Mouse (Mus musculus): ENCODE measurements around the gene Tcf12. TPM values are rescaled to one million over a fixed set of nuclear protein-coding genes. Genes with fewer than 3 reads are reported as not detected.

Gene Tcf12
- polyA plus RNA-seq, 1 experiment = 52.1 TPM

DNA sequence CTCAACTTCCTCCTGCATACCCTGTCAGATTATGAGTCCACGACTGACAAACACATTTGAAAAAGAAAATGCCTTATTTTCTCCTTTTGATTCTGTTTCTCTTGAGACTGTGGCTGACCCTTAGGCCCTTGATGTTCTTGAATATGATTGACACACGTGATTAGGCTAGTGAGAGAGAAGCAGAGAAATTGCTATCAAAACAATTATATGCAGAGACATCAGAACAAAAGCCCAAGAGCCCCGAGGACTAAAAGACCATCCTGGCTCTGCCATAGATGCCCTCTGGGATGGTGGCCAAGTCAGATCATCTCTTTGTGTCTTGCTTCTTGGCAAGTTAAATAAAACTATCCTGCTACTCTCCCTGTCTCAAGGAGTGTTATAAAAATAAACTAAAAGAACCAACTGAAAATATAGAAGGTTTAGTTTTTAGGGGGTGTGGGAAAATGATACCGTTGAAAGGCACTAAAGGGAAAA is 22.1 kb upstream of the Tcf12 start:
- 30% methylated on average over 4 of the region's 4 CpGs for WGBS
- H3K4me3 ChIP-seq (ENCODE audit: extremely low read depth, insufficient read depth, insufficient read length) = peak overlapping the region; percentile 77
- DNase-seq (ENCODE audit: low read depth in 1 of 2, low spot score in 2 of 2) = no peak
- no peak for TF ChIP-seq CTCF (IDR thresholded peaks at IDR 0.05; ENCODE audit: extremely low read depth, insufficient read depth, insufficient read length, insufficient replicate concordance)
- TF ChIP-seq POLR2A (IDR thresholded peaks at IDR 0.05; ENCODE audit: low read depth, low read length) = no peak
- H3K27me3 ChIP-seq (ENCODE audit: control insufficient read depth, insufficient read depth, low read length) = no peaks in the 10 kb centered on the region
- H3K27ac ChIP-seq (ENCODE audit: insufficient read depth, low read length) = peak overlapping the region; percentile 97
- H3K4me1 ChIP-seq (ENCODE audit: control insufficient read depth, insufficient read depth, insufficient read length) = peaks cover 2% of the 10 kb centered on the region
- no peaks in the 10 kb centered on the region for H3K36me3 ChIP-seq (ENCODE audit: control insufficient read depth, insufficient read depth, low read length)

DNA sequence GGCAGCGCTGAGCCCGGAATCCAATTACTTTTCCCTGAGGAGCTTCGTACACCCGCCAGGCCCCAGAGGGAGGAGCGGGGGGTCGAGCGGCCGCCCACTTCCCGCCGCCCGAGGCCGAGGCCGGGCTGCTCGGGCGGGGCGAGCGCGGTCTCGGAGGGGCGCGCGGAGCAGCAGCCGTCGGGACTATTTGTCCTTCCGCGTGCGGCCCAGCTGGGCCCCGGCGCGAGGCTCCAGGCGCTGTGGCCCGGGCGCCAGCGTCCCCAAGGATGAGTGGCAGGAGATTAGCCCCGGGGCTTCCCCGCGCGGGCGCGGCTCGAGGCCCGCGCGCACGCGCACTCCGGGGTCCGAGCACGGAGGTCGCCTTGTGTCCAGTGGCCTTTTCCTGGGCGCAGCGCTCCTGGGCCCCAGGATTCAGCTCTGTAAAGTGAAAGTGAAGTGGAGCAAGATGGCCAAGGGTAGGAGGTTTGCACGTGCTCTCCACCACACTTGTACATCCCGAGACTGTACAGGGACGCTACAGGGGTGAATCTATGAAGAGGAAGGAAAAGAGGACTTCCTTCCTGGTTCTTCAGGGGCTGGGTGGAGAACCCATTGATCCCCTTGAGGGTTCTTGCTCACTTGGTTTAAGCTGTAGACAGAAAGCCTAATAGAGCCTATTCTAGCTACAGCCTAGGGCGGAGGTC is 21.6 kb upstream of the Tcf12 start:
- H3K27ac ChIP-seq (ENCODE audit: insufficient read depth, low read length) = peak overlapping the region; percentile 97
- peak; percentile 68 to 73 for DNase-seq (ENCODE audit: low read depth in 1 of 2, low spot score in 2 of 2)
- peaks cover 3% of the 10 kb centered on the region for H3K4me1 ChIP-seq (ENCODE audit: control insufficient read depth, insufficient read depth, insufficient read length)
- peak overlapping the region; percentile 77 for H3K4me3 ChIP-seq (ENCODE audit: extremely low read depth, insufficient read depth, insufficient read length)
- no peaks in the 10 kb centered on the region for H3K27me3 ChIP-seq (ENCODE audit: control insufficient read depth, insufficient read depth, low read length)
- under 1% methylated on average over 56 of the region's 56 CpGs for WGBS
- H3K36me3 ChIP-seq (ENCODE audit: control insufficient read depth, insufficient read depth, low read length) = no peaks in the 10 kb centered on the region
- TF ChIP-seq POLR2A (IDR thresholded peaks at IDR 0.05; ENCODE audit: low read depth, low read length) (peak; percentile 27), CTCF (IDR thresholded peaks at IDR 0.05; ENCODE audit: extremely low read depth, insufficient read depth, insufficient read length, insufficient replicate concordance) (no peak)

DNA sequence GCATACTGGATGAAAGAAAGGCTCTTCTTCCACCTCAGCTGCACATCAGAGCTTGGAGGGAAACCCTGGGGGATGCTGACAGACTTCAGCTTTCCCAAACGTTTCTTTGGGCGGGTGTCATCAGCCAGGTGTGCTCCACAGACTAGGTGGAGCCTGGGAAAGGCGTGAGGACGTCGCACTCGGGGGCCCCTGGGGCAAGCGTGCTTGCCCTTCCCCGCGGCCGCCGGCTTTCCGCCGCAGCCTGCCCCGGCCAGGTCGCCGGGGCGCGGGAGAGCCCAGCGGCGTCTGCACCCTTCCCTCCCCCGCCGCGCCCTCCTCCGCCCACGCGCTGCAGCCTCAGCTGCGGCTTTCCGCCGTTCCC is 21.0 kb upstream of the Tcf12 start:
- under 1% methylated on average over 28 of the region's 29 CpGs for WGBS
- DNase-seq (ENCODE audit: low read depth in 1 of 2, low spot score in 2 of 2) = no peak
- Histone ChIP-seq H3K4me1 (ENCODE audit: control insufficient read depth, insufficient read depth, insufficient read length) (peaks cover 4% of the 10 kb centered on the region), H3K27me3 (ENCODE audit: control insufficient read depth, insufficient read depth, low read length) (no peaks in the 10 kb centered on the region), H3K36me3 (ENCODE audit: control insufficient read depth, insufficient read depth, low read length) (no peaks in the 10 kb centered on the region), H3K27ac (ENCODE audit: insufficient read depth, low read length) (peak overlapping the region; percentile 97), H3K4me3 (ENCODE audit: extremely low read depth, insufficient read depth, insufficient read length) (peak overlapping the region; percentile 77)
- TF ChIP-seq POLR2A (IDR thresholded peaks at IDR 0.05; ENCODE audit: low read depth, low read length) (no peak), CTCF (IDR thresholded peaks at IDR 0.05; ENCODE audit: extremely low read depth, insufficient read depth, insufficient read length, insufficient replicate concordance) (no peak)

DNA sequence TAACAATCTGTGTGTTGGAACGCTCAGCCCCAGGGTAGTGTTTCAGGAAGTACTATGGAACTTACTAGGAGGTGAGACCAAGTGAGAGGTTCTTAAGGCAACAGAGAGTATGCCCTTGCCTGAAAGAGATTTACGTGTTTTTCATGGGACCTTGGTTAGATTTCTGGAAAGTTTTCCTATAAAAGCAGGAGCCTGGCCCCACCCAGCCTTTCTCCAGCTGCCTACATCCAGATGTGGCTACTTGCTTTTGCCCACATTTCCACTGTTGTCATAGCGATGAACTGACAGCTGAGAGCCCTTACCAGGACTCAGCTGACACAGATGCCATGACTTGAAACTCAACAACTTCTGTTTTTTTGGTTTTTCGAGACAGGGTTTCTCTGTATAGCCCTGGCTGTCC is 18.2 kb upstream of the Tcf12 start:
- H3K27ac ChIP-seq (ENCODE audit: insufficient read depth, low read length) = no peak overlapping the region
- no peaks in the 10 kb centered on the region for H3K36me3 ChIP-seq (ENCODE audit: control insufficient read depth, insufficient read depth, low read length)
- WGBS = 67% methylated on average over 4 of the region's 4 CpGs
- DNase-seq (ENCODE audit: low read depth in 1 of 2, low spot score in 2 of 2) = no peak
- no peak overlapping the region for H3K4me3 ChIP-seq (ENCODE audit: extremely low read depth, insufficient read depth, insufficient read length)
- TF ChIP-seq CTCF (IDR thresholded peaks at IDR 0.05; ENCODE audit: extremely low read depth, insufficient read depth, insufficient read length, insufficient replicate concordance) (no peak), POLR2A (IDR thresholded peaks at IDR 0.05; ENCODE audit: low read depth, low read length) (no peak)
- no peaks in the 10 kb centered on the region for H3K27me3 ChIP-seq (ENCODE audit: control insufficient read depth, insufficient read depth, low read length)
- H3K4me1 ChIP-seq (ENCODE audit: control insufficient read depth, insufficient read depth, insufficient read length) = peaks cover 4% of the 10 kb centered on the region

DNA sequence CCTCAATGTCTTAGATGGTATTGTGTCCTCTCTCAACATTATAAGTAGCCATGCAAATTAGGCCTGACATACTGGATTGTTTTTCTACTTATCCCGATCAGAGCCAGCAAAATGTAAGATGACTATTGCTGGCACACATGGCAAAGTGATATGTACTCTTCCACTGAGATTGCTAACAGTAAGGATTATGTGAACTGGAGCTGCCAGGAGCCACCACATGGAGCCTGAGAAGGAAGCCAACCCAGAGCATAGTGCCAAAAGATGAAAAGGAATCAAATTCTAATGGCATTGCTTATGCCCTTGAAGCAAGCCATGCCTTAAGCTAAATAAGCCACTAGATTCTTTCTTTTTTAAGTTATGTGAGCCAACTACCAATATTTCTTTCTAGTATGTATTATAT is 13.8 kb upstream of the Tcf12 start:
- TF ChIP-seq CTCF (IDR thresholded peaks at IDR 0.05; ENCODE audit: extremely low read depth, insufficient read depth, insufficient read length, insufficient replicate concordance) (no peak), POLR2A (IDR thresholded peaks at IDR 0.05; ENCODE audit: low read depth, low read length) (no peak)
- Histone ChIP-seq H3K27ac (ENCODE audit: insufficient read depth, low read length) (no peak overlapping the region), H3K4me1 (ENCODE audit: control insufficient read depth, insufficient read depth, insufficient read length) (peaks cover 2% of the 10 kb centered on the region; the same call in 1 of the 2 replicates), H3K36me3 (ENCODE audit: control insufficient read depth, insufficient read depth, low read length) (no peaks in the 10 kb centered on the region), H3K4me3 (ENCODE audit: extremely low read depth, insufficient read depth, insufficient read length) (no peak overlapping the region), H3K27me3 (ENCODE audit: control insufficient read depth, insufficient read depth, low read length) (no peaks in the 10 kb centered on the region)
- WGBS = 93% methylated on average over 1 of the region's 1 CpGs
- DNase-seq (ENCODE audit: low read depth in 1 of 2, low spot score in 2 of 2) = no peak

DNA sequence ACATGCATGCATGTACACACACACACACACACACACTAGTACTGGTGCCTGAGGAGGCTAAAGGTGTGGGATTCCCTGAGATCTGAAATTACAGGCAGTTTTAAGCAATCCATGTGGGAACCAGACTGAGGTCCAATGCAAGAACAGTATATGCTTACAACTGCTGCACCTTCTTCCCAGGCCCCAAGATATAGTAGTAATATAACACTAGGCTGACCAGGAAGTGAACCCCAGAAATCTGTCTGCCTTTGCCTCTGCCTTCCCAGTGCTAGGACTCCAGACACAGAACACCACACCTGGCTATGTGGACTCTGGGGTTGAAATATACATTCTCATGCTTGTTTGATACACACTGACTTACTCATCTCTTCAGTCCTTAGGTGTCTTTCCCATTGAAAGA is 6.8 kb upstream of the Tcf12 start:
- no peaks in the 10 kb centered on the region for H3K27me3 ChIP-seq (ENCODE audit: control insufficient read depth, insufficient read depth, low read length)
- TF ChIP-seq CTCF (IDR thresholded peaks at IDR 0.05; ENCODE audit: extremely low read depth, insufficient read depth, insufficient read length, insufficient replicate concordance) (no peak), POLR2A (IDR thresholded peaks at IDR 0.05; ENCODE audit: low read depth, low read length) (no peak)
- H3K4me3 ChIP-seq (ENCODE audit: extremely low read depth, insufficient read depth, insufficient read length) = no peak overlapping the region
- no peak overlapping the region for H3K27ac ChIP-seq (ENCODE audit: insufficient read depth, low read length)
- no peaks in the 10 kb centered on the region for H3K4me1 ChIP-seq (ENCODE audit: control insufficient read depth, insufficient read depth, insufficient read length)
- H3K36me3 ChIP-seq (ENCODE audit: control insufficient read depth, insufficient read depth, low read length) = no peaks in the 10 kb centered on the region
- no peak for DNase-seq (ENCODE audit: low read depth in 1 of 2, low spot score in 2 of 2)

DNA sequence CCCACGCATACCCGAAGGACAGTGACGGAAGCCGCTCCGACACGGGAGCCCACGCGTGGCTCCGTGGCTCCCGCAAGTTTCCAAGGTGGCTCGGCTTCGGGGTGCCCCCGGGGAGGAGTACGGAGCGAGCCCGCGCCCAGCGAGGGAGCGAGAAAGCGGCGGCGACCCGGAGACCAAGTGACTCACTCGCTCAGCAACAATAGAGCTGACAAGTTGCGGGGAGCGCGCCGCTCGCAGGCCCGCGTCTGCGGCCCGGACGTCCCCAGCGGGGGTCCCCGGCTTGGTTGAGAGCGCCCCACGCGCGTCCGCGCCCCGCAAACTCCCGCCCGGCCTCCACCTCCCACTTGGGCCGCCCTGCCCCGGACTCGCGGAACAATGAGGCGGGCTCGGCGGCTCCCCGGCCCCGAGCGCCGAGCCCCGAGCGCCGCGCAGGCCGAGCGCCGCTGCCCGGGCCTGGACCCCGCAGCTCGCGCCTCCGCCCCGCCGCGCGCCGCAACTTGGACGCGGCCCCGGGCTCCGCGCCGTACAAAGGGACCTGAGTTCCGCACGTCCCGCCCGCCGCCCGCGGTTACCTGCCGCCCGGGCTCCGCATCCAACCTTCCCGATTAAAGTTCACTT is 558 bp downstream of the Tcf12 start:
- no peak for TF ChIP-seq POLR2A (IDR thresholded peaks at IDR 0.05; ENCODE audit: low read depth, low read length)
- TF ChIP-seq CTCF (IDR thresholded peaks at IDR 0.05; ENCODE audit: extremely low read depth, insufficient read depth, insufficient read length, insufficient replicate concordance) = no peak
- DNase-seq (ENCODE audit: low read depth in 1 of 2, low spot score in 2 of 2) = peak in 1 of 2 experiments; percentile 29
- under 1% methylated on average over 90 of the region's 90 CpGs for WGBS

More for the DNA sequence above, 558 bp downstream of the Tcf12 start:
- Histone ChIP-seq H3K4me1 (ENCODE audit: control insufficient read depth, insufficient read depth, insufficient read length) (no peaks in the 10 kb centered on the region), H3K4me3 (ENCODE audit: extremely low read depth, insufficient read depth, insufficient read length) (peak overlapping the region; percentile 99), H3K27ac (ENCODE audit: insufficient read depth, low read length) (peak overlapping the region; percentile 95), H3K27me3 (ENCODE audit: control insufficient read depth, insufficient read depth, low read length) (no peaks in the 10 kb centered on the region), H3K36me3 (ENCODE audit: control insufficient read depth, insufficient read depth, low read length) (peaks cover 4% of the 10 kb centered on the region)

Measured in spleen, adult 2 months (tissue).